In genomic region chr8:94874358-94874757, GRCm38 (mm10) we compare ENCODE assay signal across 7 mouse cellular contexts. TPM values are rescaled to one million over a fixed set of nuclear protein-coding genes. Genes with fewer than 3 reads are reported as not detected.
DNase-seq lines count a peak whose midpoint lies in the region; ATAC-seq and TF ChIP-seq lines count a peak whose summit lies in the region.

No protein-coding gene starts in this region.

- no peaks in the 10 kb centered on the region for H3K36me3 ChIP-seq in forebrain, postnatal 0 days (ENCODE audit: insufficient read depth)

- peak; percentile 84 for DNase-seq in R1 (ENCODE audit: low read depth, low spot score)
- DNase-seq in cerebellum, adult 18-20 months, result peak; percentile 59 to 76
- peak; percentile 69 for DNase-seq in forebrain, postnatal 0 days
- peak; percentile 70 to 80 for DNase-seq in layer of hippocampus, postnatal 10 days (ENCODE audit: low spot score in 2 of 2)
- DNase-seq in lung, postnatal 4 days, result peak; percentile 72 to 81
- DNase-seq in spleen, adult 18-20 months, result peak; percentile 45 to 73

- peak overlapping the region; percentile 94 for H3K4me2 ChIP-seq in forebrain, postnatal 0 days (ENCODE audit: low read depth)

- no peaks in the 10 kb centered on the region for H3K9me3 ChIP-seq in forebrain, postnatal 0 days (ENCODE audit: low read length)

- no peak overlapping the region for H3K9ac ChIP-seq in forebrain, postnatal 0 days

- H3K27ac ChIP-seq in forebrain, postnatal 0 days (ENCODE audit: low read depth, low read length), result no peak overlapping the region

- TF ChIP-seq CTCF in forebrain, postnatal 0 days (IDR thresholded peaks at IDR 0.05; ENCODE audit: low read depth), result peak; percentile 86

- H3K4me1 ChIP-seq in forebrain, postnatal 0 days (ENCODE audit: insufficient read depth), result peaks cover 17% of the 10 kb centered on the region

- H3K4me3 ChIP-seq in forebrain, postnatal 0 days (ENCODE audit: low read depth, low read length), result peak overlapping the region; percentile 58

- WGBS in forebrain, postnatal 0 days, result 14% methylated on average over 6 of the region's 6 CpGs

- ATAC-seq in forebrain, postnatal 0 days, result no peak
- peak; percentile 40 to 44; a peak in 3 of 4 replicates for ATAC-seq in hematopoietic stem cell, adult 5-6 weeks (replicated peaks in 1 of 2; ENCODE audit: insufficient read depth in 1 of 2, low FRiP score in 2 of 2, low TSS enrichment in 1 of 2, low read depth in 1 of 2, poor library complexity in 2 of 2, severe bottlenecking in 2 of 2)

- H3K27me3 ChIP-seq in forebrain, postnatal 0 days (ENCODE audit: insufficient read depth, low read length), result no peaks in the 10 kb centered on the region; the same call in 1 of the 2 replicates

RNA-seq across cellular contexts. Expression of gene Dok4, which starts 1.8 kb away (rescaled TPM):
- total RNA-seq in forebrain, postnatal 0 days (2014; rRNA removed), result 123 and 171 TPM in 2 replicates
- 97.5 and 117 TPM in 2 replicates for polyA plus RNA-seq in forebrain, postnatal 0 days (2015; fragmentation: Nextera tagmentation; extraction: Ambion mirVana)
- total RNA-seq in hematopoietic stem cell, adult 5-6 weeks (2017), result 0.13 and 0.30 TPM in 2 replicates
- total RNA-seq in layer of hippocampus, postnatal 10 days (2021), result 10 to 100 TPM; 75.5 to 81.2 TPM

RNA-seq across cellular contexts. Expression of gene Polr2c, which starts 17.1 kb away (rescaled TPM):
- total RNA-seq in forebrain, postnatal 0 days (2014; rRNA removed), result 59.5 and 82.7 TPM in 2 replicates
- 101 and 119 TPM in 2 replicates for polyA plus RNA-seq in forebrain, postnatal 0 days (2015; fragmentation: Nextera tagmentation; extraction: Ambion mirVana)
- 54.9 and 64.7 TPM in 2 replicates for total RNA-seq in hematopoietic stem cell, adult 5-6 weeks (2017)
- total RNA-seq in layer of hippocampus, postnatal 10 days (2021), result 10 to 100 TPM; 52.8 to 58.3 TPM

RNA-seq across cellular contexts. Expression of gene Ciapin1, which starts 36.2 kb away (rescaled TPM):
- total RNA-seq in forebrain, postnatal 0 days (2014; rRNA removed), result 50.1 and 51.1 TPM in 2 replicates
- 108 and 120 TPM in 2 replicates for polyA plus RNA-seq in forebrain, postnatal 0 days (2015; fragmentation: Nextera tagmentation; extraction: Ambion mirVana)
- total RNA-seq in hematopoietic stem cell, adult 5-6 weeks (2017), result 24.1 and 49.0 TPM in 2 replicates
- total RNA-seq in layer of hippocampus, postnatal 10 days (2021), result 10 to 100 TPM; 73.4 to 95.8 TPM

RNA-seq across cellular contexts. Expression of gene Coq9, which starts 36.2 kb away (rescaled TPM):
- 87.3 and 89.6 TPM in 2 replicates for total RNA-seq in forebrain, postnatal 0 days (2014; rRNA removed)
- 45.4 and 52.6 TPM in 2 replicates for polyA plus RNA-seq in forebrain, postnatal 0 days (2015; fragmentation: Nextera tagmentation; extraction: Ambion mirVana)
- total RNA-seq in hematopoietic stem cell, adult 5-6 weeks (2017), result 33.1 and 39.4 TPM in 2 replicates
- total RNA-seq in layer of hippocampus, postnatal 10 days (2021), result 10 to 100 TPM; 66.3 to 76.9 TPM

RNA-seq across cellular contexts. Expression of gene Ccdc102a, which starts 43.5 kb away (rescaled TPM):
- 6.8 and 8.1 TPM in 2 replicates for total RNA-seq in forebrain, postnatal 0 days (2014; rRNA removed)
- polyA plus RNA-seq in forebrain, postnatal 0 days (2015; fragmentation: Nextera tagmentation; extraction: Ambion mirVana), result 4.4 and 4.8 TPM in 2 replicates
- 3.4 and 4.9 TPM in 2 replicates for total RNA-seq in hematopoietic stem cell, adult 5-6 weeks (2017)
- 1 to 10 TPM; 4.0 to 4.2 TPM for total RNA-seq in layer of hippocampus, postnatal 10 days (2021)

Comparison
In these comparisons a context has a peak if more than half of its experiments do, and no peak if none do; other contexts are left out.
1. RNA of gene Dok4, which starts 1.8 kb away (total RNA-seq): 123 to 171 TPM in forebrain, postnatal 0 days and 75.5 to 81.2 TPM in layer of hippocampus, postnatal 10 days; 0.13 to 0.30 TPM in hematopoietic stem cell, adult 5-6 weeks; every median in the first group is over 10 times any median in the second.
2. Peak in every context shown above with its lines, with median percentiles within 50 percentile points of each other: DNase-seq.